Mouse (Mus musculus): Measurements from ENCODE around the gene Slc26a10. TPM values are rescaled to one million over a fixed set of nuclear protein-coding genes. Genes with fewer than 3 reads are reported as not detected.
"Not testable (repeated sequence)": the region's sequence is repeated elsewhere in the genome, so short reads cannot be mapped to it uniquely, and the experiment has no call there.

Slc26a10 gene
- polyA plus RNA-seq, 1 experiment from 2014 or later: 1.4 TPM

GRCm38 (mm10) chr10:127138328-127139141 lies 41.9 kb downstream of the Slc26a10 start:
- H3K4me3 ChIP-seq (ENCODE audit: low read length): no peak overlapping the region
- no peaks in the 10 kb centered on the region for H3K9me3 ChIP-seq (ENCODE audit: control insufficient read depth, low read length)
- H3K9ac ChIP-seq (ENCODE audit: low read depth, low read length): no peak overlapping the region
- H3K4me2 ChIP-seq (ENCODE audit: low read length): no peak overlapping the region
- H3K4me1 ChIP-seq (ENCODE audit: control insufficient read depth, insufficient read depth, low read depth, low read length): no peaks in the 10 kb centered on the region
- no peaks in the 10 kb centered on the region for H3K27me3 ChIP-seq (replicated peaks; ENCODE audit: control insufficient read depth, insufficient read depth, low read length)
- 86% methylated on average over 18 of the region's 18 CpGs for WGBS
- H3K27ac ChIP-seq (ENCODE audit: low read depth, low read length): no peak overlapping the region
- no peak for ATAC-seq
- no peaks in the 10 kb centered on the region for H3K36me3 ChIP-seq (ENCODE audit: control insufficient read depth, insufficient read depth, low read length)

GRCm38 (mm10) chr10:127137896-127138295 lies 42.5 kb downstream of the Slc26a10 start:
- no peaks in the 10 kb centered on the region for H3K9me3 ChIP-seq (ENCODE audit: control insufficient read depth, low read length)
- H3K4me3 ChIP-seq (ENCODE audit: low read length): no peak overlapping the region
- no peaks in the 10 kb centered on the region for H3K27me3 ChIP-seq (replicated peaks; ENCODE audit: control insufficient read depth, insufficient read depth, low read length)
- 89% methylated on average over 3 of the region's 3 CpGs for WGBS
- no peaks in the 10 kb centered on the region for H3K36me3 ChIP-seq (ENCODE audit: control insufficient read depth, insufficient read depth, low read length)
- no peak overlapping the region for H3K4me2 ChIP-seq (ENCODE audit: low read length)
- H3K9ac ChIP-seq (ENCODE audit: low read depth, low read length): no peak overlapping the region
- H3K27ac ChIP-seq (ENCODE audit: low read depth, low read length): no peak overlapping the region
- ATAC-seq: no peak
- no peaks in the 10 kb centered on the region for H3K4me1 ChIP-seq (ENCODE audit: control insufficient read depth, insufficient read depth, low read depth, low read length)

- WGBS: 88% methylated on average over 4 of the region's 4 CpGs
- no peaks in the 10 kb centered on the region for H3K4me1 ChIP-seq (ENCODE audit: control insufficient read depth, insufficient read depth, low read depth, low read length)
- no peak overlapping the region for H3K9ac ChIP-seq (ENCODE audit: low read depth, low read length)
- H3K27me3 ChIP-seq (replicated peaks; ENCODE audit: control insufficient read depth, insufficient read depth, low read length): no peaks in the 10 kb centered on the region
- H3K9me3 ChIP-seq (ENCODE audit: control insufficient read depth, low read length): no peaks in the 10 kb centered on the region
- no peak overlapping the region for H3K4me3 ChIP-seq (ENCODE audit: low read length)
- no peaks in the 10 kb centered on the region for H3K36me3 ChIP-seq (ENCODE audit: control insufficient read depth, insufficient read depth, low read length)
- no peak for ATAC-seq
- no peak overlapping the region for H3K27ac ChIP-seq (ENCODE audit: low read depth, low read length)
- no peak overlapping the region for H3K4me2 ChIP-seq (ENCODE audit: low read length)
Measured at GRCm38 (mm10) chr10:127136510-127136909, 43.9 kb downstream of the Slc26a10 start.

GRCm38 (mm10) chr10:127135118-127135836 lies 45.2 kb downstream of the Slc26a10 start:
- no peak for ATAC-seq

GRCm38 (mm10) chr10:127134394-127135035 lies 45.9 kb downstream of the Slc26a10 start:
- H3K9ac ChIP-seq (ENCODE audit: low read depth, low read length); H3K4me3 ChIP-seq (ENCODE audit: low read length); ATAC-seq; H3K9me3 ChIP-seq (ENCODE audit: control insufficient read depth, low read length); H3K36me3 ChIP-seq (ENCODE audit: control insufficient read depth, insufficient read depth, low read length); H3K27me3 ChIP-seq (replicated peaks; ENCODE audit: control insufficient read depth, insufficient read depth, low read length); H3K4me2 ChIP-seq (ENCODE audit: low read length); H3K27ac ChIP-seq (ENCODE audit: low read depth, low read length); H3K4me1 ChIP-seq (ENCODE audit: control insufficient read depth, insufficient read depth, low read depth, low read length): not testable (repeated sequence)
- WGBS: 86% methylated on average over 3 of the region's 3 CpGs

More at GRCm38 (mm10) chr10:127135118-127135836, 45.2 kb downstream of the Slc26a10 start:
- no peaks in the 10 kb centered on the region for H3K9me3 ChIP-seq (ENCODE audit: control insufficient read depth, low read length)
- no peaks in the 10 kb centered on the region for H3K36me3 ChIP-seq (ENCODE audit: control insufficient read depth, insufficient read depth, low read length)
- H3K27me3 ChIP-seq (replicated peaks; ENCODE audit: control insufficient read depth, insufficient read depth, low read length): no peaks in the 10 kb centered on the region
- H3K4me1 ChIP-seq (ENCODE audit: control insufficient read depth, insufficient read depth, low read depth, low read length): no peaks in the 10 kb centered on the region
- H3K4me2 ChIP-seq (ENCODE audit: low read length): no peak overlapping the region
- H3K27ac ChIP-seq (ENCODE audit: low read depth, low read length): no peak overlapping the region
- no peak overlapping the region for H3K4me3 ChIP-seq (ENCODE audit: low read length)
- 58% methylated on average over 8 of the region's 8 CpGs for WGBS
- no peak overlapping the region for H3K9ac ChIP-seq (ENCODE audit: low read depth, low read length)

- H3K27ac ChIP-seq (ENCODE audit: low read depth, low read length): no peak overlapping the region
- no peak for ATAC-seq
- no peaks in the 10 kb centered on the region for H3K9me3 ChIP-seq (ENCODE audit: control insufficient read depth, low read length)
- no peaks in the 10 kb centered on the region for H3K4me1 ChIP-seq (ENCODE audit: control insufficient read depth, insufficient read depth, low read depth, low read length)
- no peaks in the 10 kb centered on the region for H3K36me3 ChIP-seq (ENCODE audit: control insufficient read depth, insufficient read depth, low read length)
- H3K27me3 ChIP-seq (replicated peaks; ENCODE audit: control insufficient read depth, insufficient read depth, low read length): no peaks in the 10 kb centered on the region
- H3K9ac ChIP-seq (ENCODE audit: low read depth, low read length): no peak overlapping the region
- 66% methylated on average over 5 of the region's 5 CpGs for WGBS
- H3K4me3 ChIP-seq (ENCODE audit: low read length): no peak overlapping the region
- no peak overlapping the region for H3K4me2 ChIP-seq (ENCODE audit: low read length)
Measured at GRCm38 (mm10) chr10:127132469-127132868, 48.0 kb downstream of the Slc26a10 start.

GRCm38 (mm10) chr10:127129431-127129830 lies 51.0 kb downstream of the Slc26a10 start:
- no peaks in the 10 kb centered on the region for H3K27me3 ChIP-seq (replicated peaks; ENCODE audit: control insufficient read depth, insufficient read depth, low read length)
- 75% methylated on average over 4 of the region's 4 CpGs for WGBS
- no peak overlapping the region for H3K4me3 ChIP-seq (ENCODE audit: low read length)
- H3K36me3 ChIP-seq (ENCODE audit: control insufficient read depth, insufficient read depth, low read length): no peaks in the 10 kb centered on the region
- no peak overlapping the region for H3K9ac ChIP-seq (ENCODE audit: low read depth, low read length)
- no peaks in the 10 kb centered on the region for H3K9me3 ChIP-seq (ENCODE audit: control insufficient read depth, low read length)
- H3K4me1 ChIP-seq (ENCODE audit: control insufficient read depth, insufficient read depth, low read depth, low read length): no peaks in the 10 kb centered on the region
- no peak overlapping the region for H3K27ac ChIP-seq (ENCODE audit: low read depth, low read length)
- no peak for ATAC-seq
- H3K4me2 ChIP-seq (ENCODE audit: low read length): no peak overlapping the region

GRCm38 (mm10) chr10:127127711-127128279 lies 52.6 kb downstream of the Slc26a10 start:
- Histone ChIP-seq H3K27me3 (replicated peaks; ENCODE audit: control insufficient read depth, insufficient read depth, low read length) (no peaks in the 10 kb centered on the region), H3K27ac (ENCODE audit: low read depth, low read length) (no peak overlapping the region), H3K4me1 (ENCODE audit: control insufficient read depth, insufficient read depth, low read depth, low read length) (peaks cover 6% of the 10 kb centered on the region), H3K9ac (ENCODE audit: low read depth, low read length) (no peak overlapping the region), H3K4me3 (ENCODE audit: low read length) (no peak overlapping the region), H3K4me2 (ENCODE audit: low read length) (no peak overlapping the region), H3K9me3 (ENCODE audit: control insufficient read depth, low read length) (no peaks in the 10 kb centered on the region), H3K36me3 (ENCODE audit: control insufficient read depth, insufficient read depth, low read length) (no peaks in the 10 kb centered on the region)
- 87% methylated on average over 7 of the region's 7 CpGs for WGBS
- ATAC-seq: no peak

GRCm38 (mm10) chr10:127126579-127126978 lies 53.9 kb downstream of the Slc26a10 start:
- Histone ChIP-seq H3K9me3 (ENCODE audit: control insufficient read depth, low read length) (no peaks in the 10 kb centered on the region), H3K27me3 (replicated peaks; ENCODE audit: control insufficient read depth, insufficient read depth, low read length) (no peaks in the 10 kb centered on the region), H3K4me1 (ENCODE audit: control insufficient read depth, insufficient read depth, low read depth, low read length) (peaks cover 9% of the 10 kb centered on the region), H3K4me2 (ENCODE audit: low read length) (no peak overlapping the region), H3K9ac (ENCODE audit: low read depth, low read length) (no peak overlapping the region), H3K27ac (ENCODE audit: low read depth, low read length) (no peak overlapping the region), H3K4me3 (ENCODE audit: low read length) (no peak overlapping the region), H3K36me3 (ENCODE audit: control insufficient read depth, insufficient read depth, low read length) (no peaks in the 10 kb centered on the region)
- no peak for ATAC-seq
- WGBS: 90% methylated on average over 5 of the region's 5 CpGs
